Mouse (Mus musculus) kidney, embryonic 16.5 days (tissue): ENCODE measurements around the gene Necap2. TPM values are rescaled to one million over a fixed set of nuclear protein-coding genes. Genes with fewer than 3 reads are reported as not detected.

Source experiments
- ATAC-seq: fragments of 200-750 bp; cut with Nextera tagmentation; 2 replicates; pipeline ENCODE4 v1.8.0; 2017; ENCODE audit warnings: moderate TSS enrichment; ENCODE audit not compliant: low FRiP score, low TSS enrichment
- H3K27ac ChIP-seq: fragments of 300-500 bp; sonication (generic); 2 replicates; pipeline ENCODE4 v1.5.1; 2014; ENCODE audit warnings: low read length
- H3K27me3 ChIP-seq: fragments of 300-500 bp; sonication (generic); 2 replicates; pipeline ENCODE4 v1.6.1; 2014; ENCODE audit warnings: low read length, control low read depth, mixed read lengths; ENCODE audit not compliant: insufficient read depth
- H3K36me3 ChIP-seq: fragments of 300-500 bp; sonication (generic); 2 replicates; pipeline ENCODE4 v1.6.1; 2014; ENCODE audit warnings: low read length, control low read depth, mixed read lengths; ENCODE audit not compliant: insufficient read depth
- H3K4me1 ChIP-seq: fragments of 300-500 bp; sonication (generic); 2 replicates; pipeline ENCODE4 v1.6.1; 2014; ENCODE audit warnings: low read length, control low read depth, mixed read lengths; ENCODE audit not compliant: insufficient read depth
- H3K4me2 ChIP-seq: fragments of 300-500 bp; sonication (generic); replicated peaks from 2 replicates; pipeline ENCODE4 v1.6.1; 2014; ENCODE audit warnings: low read depth, low read length
- H3K4me3 ChIP-seq: fragments of 300-500 bp; sonication (generic); 2 replicates; pipeline ENCODE4 v1.5.1; 2014; ENCODE audit warnings: mild to moderate bottlenecking, low read length
- H3K9ac ChIP-seq: fragments of 300-500 bp; sonication (generic); replicated peaks from 2 replicates; pipeline ENCODE4 v1.6.1; 2014; ENCODE audit warnings: low read length
- H3K9me3 ChIP-seq: fragments of 300-500 bp; sonication (generic); 2 replicates; pipeline ENCODE4 v1.6.1; 2016; ENCODE audit warnings: low read length, control low read depth
- WGBS: fragments of 180-500 bp; shearing (Covaris S2); extraction: QIAGEN DNeasy Blood & Tissue Kit; methylation state at CpG from one replicate; pipeline ENCODE4 v1.1.7; 2014; 5-methylcytosine and 5-hydroxymethylcytosine counted together
- polyA plus RNA-seq: library from polyadenylated mRNA; unstranded; fragments of >200 nt; fragmentation: Nextera tagmentation; extraction: Ambion mirVana; gene quantifications from 2 replicates; pipeline ENCODE4 v1.2.1, GENCODE M21; 2015

Necap2 gene
- polyA plus RNA-seq, 1 experiment from 2014 or later, result 99.0 TPM

GRCm38 (mm10) chr4:141021614-141021929 lies 56.6 kb downstream of the Necap2 start:
- H3K27ac ChIP-seq, result peak overlapping the region; percentile 72
- peaks cover 25% of the 10 kb centered on the region for H3K4me1 ChIP-seq
- no peaks in the 10 kb centered on the region for H3K9me3 ChIP-seq
- H3K36me3 ChIP-seq, result peaks cover 25% of the 10 kb centered on the region
- 50% methylated on average over 11 of the region's 11 CpGs for WGBS
- H3K27me3 ChIP-seq, result no peaks in the 10 kb centered on the region
- no peak overlapping the region for H3K4me3 ChIP-seq
- H3K9ac ChIP-seq, result peak overlapping the region; percentile 48; the same call in 1 of the 2 replicates
- no peak overlapping the region for H3K4me2 ChIP-seq
- ATAC-seq, result no peak

GRCm38 (mm10) chr4:141020811-141021613 lies 57.1 kb downstream of the Necap2 start:
- Histone ChIP-seq H3K9me3 (no peaks in the 10 kb centered on the region), H3K9ac (peak overlapping the region; percentile 48), H3K4me3 (no peak overlapping the region), H3K36me3 (peaks cover 24% of the 10 kb centered on the region), H3K27me3 (no peaks in the 10 kb centered on the region), H3K4me2 (0 out of 2 replicates have a peak overlapping the region, but pooled peaks have one; percentile 1), H3K27ac (peak overlapping the region; percentile 72), H3K4me1 (peaks cover 25% of the 10 kb centered on the region)
- 18% methylated on average over 14 of the region's 14 CpGs for WGBS
- ATAC-seq, result peak; percentile 69

GRCm38 (mm10) chr4:141020220-141020619 lies 57.9 kb downstream of the Necap2 start:
- Histone ChIP-seq H3K4me1 (peaks cover 25% of the 10 kb centered on the region), H3K4me2 (no peak overlapping the region), H3K9me3 (no peaks in the 10 kb centered on the region), H3K27me3 (no peaks in the 10 kb centered on the region), H3K36me3 (peaks cover 26% of the 10 kb centered on the region), H3K4me3 (no peak overlapping the region), H3K9ac (no peak overlapping the region), H3K27ac (peak overlapping the region; percentile 72)
- no peak for ATAC-seq
- 78% methylated on average over 17 of the region's 17 CpGs for WGBS

- Histone ChIP-seq H3K4me3 (no peak overlapping the region), H3K4me1 (peaks cover 23% of the 10 kb centered on the region), H3K27ac (no peak overlapping the region), H3K9ac (no peak overlapping the region), H3K36me3 (peaks cover 36% of the 10 kb centered on the region), H3K4me2 (no peak overlapping the region), H3K27me3 (no peaks in the 10 kb centered on the region), H3K9me3 (no peaks in the 10 kb centered on the region)
- no peak for ATAC-seq
- WGBS, result 80% methylated on average over 29 of the region's 29 CpGs
These were observed 60.3 kb downstream of the Necap2 start for GRCm38 (mm10) chr4:141017657-141018436.

Other genes with a start within 250 kb of the Necap2 start
- gene Padi1, start 232.6 kb downstream of the Necap2 start, polyA plus RNA-seq, result 0.26 and 0.33 TPM in 2 replicates
- gene Padi2, start 172.0 kb downstream of the Necap2 start, polyA plus RNA-seq, result 18.1 and 24.3 TPM in 2 replicates
- 520 and 550 TPM in 2 replicates for gene Sdhb, start 117.2 kb downstream of the Necap2 start, polyA plus RNA-seq
- gene Atp13a2, start 91.5 kb downstream of the Necap2 start, polyA plus RNA-seq, result 48.9 and 50.7 TPM in 2 replicates
- gene Mfap2, start 67.9 kb downstream of the Necap2 start, polyA plus RNA-seq, result 442 and 470 TPM in 2 replicates
- 10.1 and 11.3 TPM in 2 replicates for gene Crocc, start 17.8 kb downstream of the Necap2 start, polyA plus RNA-seq
- 0.51 and 0.59 TPM in 2 replicates for gene Spata21, start 10.0 kb upstream of the Necap2 start, polyA plus RNA-seq
- 50.8 and 51.3 TPM in 2 replicates for gene Szrd1, start 61.4 kb upstream of the Necap2 start, polyA plus RNA-seq
- gene Fbxo42, start 69.6 kb upstream of the Necap2 start, polyA plus RNA-seq, result 21.1 and 21.9 TPM in 2 replicates
- 8.1 and 9.2 TPM in 2 replicates for gene Rsg1, start 135.6 kb upstream of the Necap2 start, polyA plus RNA-seq
- gene Arhgef19, start 161.1 kb upstream of the Necap2 start, polyA plus RNA-seq, result 9.6 and 11.2 TPM in 2 replicates
- gene Epha2, start 222.9 kb upstream of the Necap2 start, polyA plus RNA-seq, result 8.3 and 8.6 TPM in 2 replicates